Comparison of ENCODE assay signal across 8 mouse cellular contexts in the genomic region with DNA sequence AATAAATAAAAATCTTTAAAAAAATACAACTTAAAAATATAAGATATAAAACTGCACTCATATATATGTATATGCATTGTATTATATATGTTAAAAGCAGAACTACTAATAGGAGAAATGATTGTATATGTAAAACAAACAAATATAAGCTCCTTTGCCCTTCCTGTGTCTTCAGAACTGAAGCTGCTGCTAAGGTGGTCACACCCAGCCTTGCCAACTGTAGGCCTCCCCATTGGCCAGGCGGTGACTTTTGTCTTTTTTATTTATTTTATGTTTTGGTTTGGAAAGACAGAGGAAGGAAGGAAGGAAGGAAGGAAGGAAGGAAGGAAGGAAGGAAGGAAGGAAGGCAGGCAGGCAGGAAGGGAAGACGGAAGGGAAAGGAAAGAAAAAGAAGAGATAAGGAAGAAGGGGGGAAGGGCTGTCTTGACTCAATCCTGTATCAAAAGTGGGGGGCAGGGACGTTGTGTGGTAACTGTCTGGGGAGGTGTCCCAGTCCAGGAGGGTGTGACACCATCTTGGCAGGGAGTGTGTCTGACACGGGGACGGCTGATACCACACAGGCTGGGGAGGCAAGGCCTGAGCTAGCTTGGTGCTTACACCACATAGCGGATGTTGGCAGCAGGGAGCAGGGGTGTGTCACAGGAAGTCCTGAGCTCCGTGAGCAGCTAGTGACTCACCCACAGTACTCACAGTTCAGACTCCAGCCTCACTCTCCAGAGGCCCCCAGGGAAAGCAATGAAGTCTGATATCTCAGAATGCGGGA. TPM values are rescaled to one million over a fixed set of nuclear protein-coding genes. Genes with fewer than 3 reads are reported as not detected.
DNase-seq lines count a peak whose midpoint lies in the region; ATAC-seq and TF ChIP-seq lines count a peak whose summit lies in the region.

No protein-coding gene starts in this region.

- ATAC-seq in forebrain, embryonic 16.5 days = no peak

- H3K27me3 ChIP-seq in thymus, adult 2 months (ENCODE audit: control insufficient read depth, insufficient read depth, low read length) = no peaks in the 10 kb centered on the region
- no peaks in the 10 kb centered on the region for H3K27me3 ChIP-seq in forebrain, embryonic 16.5 days (replicated peaks; ENCODE audit: control insufficient read depth, insufficient read depth, low read length)

- no peak overlapping the region for H3K9ac ChIP-seq in forebrain, embryonic 16.5 days (replicated peaks; ENCODE audit: low read depth, low read length)

- TF ChIP-seq CTCF in thymus, adult 2 months (IDR thresholded peaks at IDR 0.05; ENCODE audit: borderline replicate concordance, control insufficient read depth, extremely low read depth, insufficient read depth, low read length, poor library complexity) = peak; percentile 48; the same call in 1 of the 2 replicates

- H3K36me3 ChIP-seq in thymus, adult 2 months (ENCODE audit: control insufficient read depth, insufficient read depth, low read length) = no peaks in the 10 kb centered on the region
- H3K36me3 ChIP-seq in forebrain, embryonic 16.5 days (ENCODE audit: control insufficient read depth, insufficient read depth) = no peaks in the 10 kb centered on the region

- peak overlapping the region; percentile 75 for H3K27ac ChIP-seq in thymus, adult 2 months (ENCODE audit: control insufficient read depth, insufficient read depth, low read length)
- no peak overlapping the region for H3K27ac ChIP-seq in forebrain, embryonic 16.5 days (ENCODE audit: low read length)

- WGBS in thymus, adult 2 months = 21% methylated on average over 8 of the region's 8 CpGs
- 73% methylated on average over 8 of the region's 8 CpGs for WGBS in forebrain, embryonic 16.5 days

- no peak for TF ChIP-seq POLR2A in thymus, adult 2 months (IDR thresholded peaks at IDR 0.05; ENCODE audit: control insufficient read depth, extremely low read depth, insufficient read depth, low read length, poor library complexity)

- no peak overlapping the region for H3K4me3 ChIP-seq in thymus, adult 2 months (ENCODE audit: control insufficient read depth, insufficient read depth, low read length)
- H3K4me3 ChIP-seq in forebrain, embryonic 16.5 days (replicated peaks; ENCODE audit: low read length) = no peak overlapping the region

- no peaks in the 10 kb centered on the region for H3K9me3 ChIP-seq in forebrain, embryonic 16.5 days (ENCODE audit: control insufficient read depth, low read length)

- H3K4me2 ChIP-seq in forebrain, embryonic 16.5 days (ENCODE audit: low read length) = no peak overlapping the region

- peak; percentile 85 to 88 for DNase-seq in CD8-positive naive resting alpha-beta T cell, adult 2 months (ENCODE audit: low read depth in 2 of 2, low spot score in 2 of 2)
- DNase-seq in adrenal gland, adult 18-20 months (ENCODE audit: low spot score in 2 of 2) = peak; percentile 61 to 70
- peak; percentile 87 for DNase-seq in gastrocnemius, postnatal 25 days
- peak; percentile 60 to 73 for DNase-seq in kidney, adult 8-10 months
- peak; percentile 80 for DNase-seq in lung, postnatal 14 days
- DNase-seq in thymus, adult 2 months = peak; percentile 87
- no peak for DNase-seq in cerebellum, postnatal 4 days (ENCODE audit: low spot score in 2 of 2)

- H3K4me1 ChIP-seq in thymus, adult 2 months (replicated peaks; ENCODE audit: control insufficient read depth, insufficient read depth, low read length) = peaks cover 32% of the 10 kb centered on the region
- no peaks in the 10 kb centered on the region for H3K4me1 ChIP-seq in forebrain, embryonic 16.5 days (replicated peaks; ENCODE audit: control insufficient read depth, insufficient read depth, low read length)

RNA-seq across cellular contexts. Expression of a gene that starts 13.9 kb away (rescaled TPM):
- total RNA-seq in adrenal gland, adult 18-20 months (2021) = 1,000 to 10,000 TPM; 2,759 to 3,567 TPM
- 100 to 1,000 TPM; 487 to 619 TPM for total RNA-seq in gastrocnemius, postnatal 25 days (2021)
- polyA plus RNA-seq in thymus, adult 2 months (2012; rRNA removed) = 6,903 and 9,637 TPM in 2 replicates
- 15,087 and 15,431 TPM in 2 replicates for polyA plus RNA-seq in forebrain, embryonic 16.5 days (2015; fragmentation: Nextera tagmentation; extraction: Ambion mirVana)

RNA-seq across cellular contexts. Expression of a gene that starts 25.3 kb away (rescaled TPM):
- total RNA-seq in adrenal gland, adult 18-20 months (2021) = 1 to 10 TPM; 8.0 to 9.5 TPM
- 1 to 10 TPM; 5.6 to 6.8 TPM for total RNA-seq in gastrocnemius, postnatal 25 days (2021)
- 25.8 and 29.9 TPM in 2 replicates for polyA plus RNA-seq in thymus, adult 2 months (2012; rRNA removed)
- polyA plus RNA-seq in forebrain, embryonic 16.5 days (2015; fragmentation: Nextera tagmentation; extraction: Ambion mirVana) = 29.5 and 31.4 TPM in 2 replicates

RNA-seq across cellular contexts. Expression of a gene that starts 39.7 kb away (rescaled TPM):
- 10 to 100 TPM; 17.3 to 25.6 TPM for total RNA-seq in adrenal gland, adult 18-20 months (2021)
- 10 to 100 TPM; 13.4 to 17.6 TPM for total RNA-seq in gastrocnemius, postnatal 25 days (2021)
- 148 and 157 TPM in 2 replicates for polyA plus RNA-seq in thymus, adult 2 months (2012; rRNA removed)
- polyA plus RNA-seq in forebrain, embryonic 16.5 days (2015; fragmentation: Nextera tagmentation; extraction: Ambion mirVana) = 541 and 600 TPM in 2 replicates

Comparison
In these comparisons a context has a peak if more than half of its experiments do, and no peak if none do; other contexts are left out.
1. DNase-seq: peak in CD8-positive naive resting alpha-beta T cell, adult 2 months (2 of 2), adrenal gland, adult 18-20 months (2 of 2), gastrocnemius, postnatal 25 days (single experiment), kidney, adult 8-10 months (2 of 2), lung, postnatal 14 days (single experiment) and thymus, adult 2 months (single experiment); none in cerebellum, postnatal 4 days (0 of 2).
2. RNA of a gene that starts 13.9 kb away (total RNA-seq): 2,759 to 3,567 TPM in adrenal gland, adult 18-20 months; 487 to 619 TPM in gastrocnemius, postnatal 25 days; every median in the first group is over 4 times any median in the second.